Mouse (Mus musculus) CD4-positive, CD25-positive, alpha-beta regulatory T cell, adult 4 months (primary cell): ENCODE measurements around the gene Gm6020. TPM values are rescaled to one million over a fixed set of nuclear protein-coding genes. Genes with fewer than 3 reads are reported as not detected.

Experiments
- polyA plus RNA-seq, 2 experiments: library from polyadenylated mRNA; unstranded; fragments of 100-300 nt; shearing (Covaris generic); gene quantifications; one replicate each; pipeline ENCODE4 v1.2.1; 2017

The Gm6020 gene
- polyA plus RNA-seq, 2 experiments from 2014 or later, result not detected

Other genes starting within 250 kb of the Gm6020 start
- gene Zfp950, start 43.0 kb upstream of the Gm6020 start, polyA plus RNA-seq, result 10 to 100 TPM; 54.2 to 97.1 TPM
- gene Gm7102, start 7.6 kb upstream of the Gm6020 start, polyA plus RNA-seq, result under 1 TPM in 1 of 2 experiments, not detected in 1; 0.20 TPM
- 1 to 10 TPM; 2.2 TPM for gene Csf2ra, start 44.5 kb downstream of the Gm6020 start, polyA plus RNA-seq
- not detected for gene Gm21060, start 113.2 kb downstream of the Gm6020 start, polyA plus RNA-seq